Mouse (Mus musculus) hindbrain, embryonic 12.5 days (tissue): ENCODE results near the gene Crip1. TPM values are rescaled to one million over a fixed set of nuclear protein-coding genes. Genes with fewer than 3 reads are reported as not detected.
A peak's percentile ranks its signal among the peaks of the same experiment; 100 is the strongest.

Experiments used
- ATAC-seq: fragments of 200-750 bp; cut with Nextera tagmentation; 2 replicates; pipeline ENCODE4 v1.8.0; 2017; ENCODE audit warnings: moderate TSS enrichment; ENCODE audit not compliant: low FRiP score
- H3K27ac ChIP-seq: fragments of 300-500 bp; sonication (generic); 2 replicates; pipeline ENCODE4 v1.5.1; 2016; ENCODE audit warnings: mild to moderate bottlenecking
- H3K27me3 ChIP-seq: fragments of 300-500 bp; sonication (generic); 2 replicates; pipeline ENCODE4 v1.6.1; 2016; ENCODE audit warnings: mild to moderate bottlenecking
- H3K36me3 ChIP-seq: fragments of 300-500 bp; sonication (generic); 2 replicates; pipeline ENCODE4 v1.6.1; 2016; ENCODE audit warnings: mild to moderate bottlenecking
- H3K4me1 ChIP-seq: fragments of 300-500 bp; sonication (generic); 2 replicates; pipeline ENCODE4 v1.6.1; 2016
- H3K4me2 ChIP-seq: fragments of 300-500 bp; sonication (generic); replicated peaks from 2 replicates; pipeline ENCODE4 v1.6.1; 2016; ENCODE audit warnings: mild to moderate bottlenecking
- H3K4me3 ChIP-seq: fragments of 300-500 bp; sonication (generic); 2 replicates; pipeline ENCODE4 v1.5.1; 2016; ENCODE audit warnings: mild to moderate bottlenecking
- H3K9ac ChIP-seq: fragments of 300-500 bp; sonication (generic); 2 replicates; pipeline ENCODE4 v1.6.1; 2016; ENCODE audit warnings: mild to moderate bottlenecking, moderate library complexity
- H3K9me3 ChIP-seq: fragments of 300-500 bp; sonication (generic); replicated peaks from 2 replicates; pipeline ENCODE4 v1.6.1; 2016; ENCODE audit warnings: mild to moderate bottlenecking
- WGBS: fragments of 180-500 bp; shearing (Covaris S2); methylation state at CpG from one replicate; pipeline ENCODE4 v1.1.7; 2016; 5-methylcytosine and 5-hydroxymethylcytosine counted together
- polyA plus RNA-seq: library from polyadenylated mRNA; unstranded; fragments of >200 nt; fragmentation: Nextera tagmentation; extraction: Ambion mirVana; gene quantifications from 2 replicates; pipeline ENCODE4 v1.2.1, GENCODE M21; 2016

Gene Crip1
- polyA plus RNA-seq, result 84.5 and 90.8 TPM in 2 replicates

- H3K27me3 ChIP-seq, result peaks cover 37% of the 10 kb centered on the region
- H3K4me3 ChIP-seq, result peak within 1 kb of the TSS; percentile 9; the same call in 1 of the 2 replicates
- H3K27ac ChIP-seq, result peak within 1 kb of the TSS; percentile 49; the same call in 1 of the 2 replicates
- 9% methylated on average over 45 of the region's 45 CpGs for WGBS
- peak within 1 kb of the TSS; percentile 32 for H3K4me2 ChIP-seq
- peak within 1 kb of the TSS; percentile 33; the same call in 1 of the 2 replicates for H3K9ac ChIP-seq
- ATAC-seq, result no peak; the same call in 1 of the 2 replicates
- peaks cover 49% of the 10 kb centered on the region for H3K4me1 ChIP-seq
- no peaks in the 10 kb centered on the region for H3K9me3 ChIP-seq
- peaks cover 26% of the 10 kb centered on the region for H3K36me3 ChIP-seq
Observed at GRCm38 (mm10) chr12:113146112-113147057, at the start of gene Crip1. TSS of gene Crip1 (plus strand) at chr12:113146316.

- no peaks in the 10 kb centered on the region for H3K36me3 ChIP-seq
- ATAC-seq, result peak; percentile 3; the same call in 1 of the 2 replicates
- H3K4me2 ChIP-seq, result peak overlapping the region; percentile 91
- H3K4me1 ChIP-seq, result peaks cover 33% of the 10 kb centered on the region
- no peaks in the 10 kb centered on the region for H3K9me3 ChIP-seq
- 86% methylated on average over 5 of the region's 5 CpGs for WGBS
- H3K27me3 ChIP-seq, result no peaks in the 10 kb centered on the region
- peak overlapping the region; percentile 98; the same call in 1 of the 2 replicates for H3K4me3 ChIP-seq
- no peak overlapping the region for H3K27ac ChIP-seq
- H3K9ac ChIP-seq, result peak overlapping the region; percentile 99
Observed at GRCm38 (mm10) chr12:113097040-113097439, 49.1 kb upstream of the Crip1 start.

GRCm38 (mm10) chr12:113097749-113098281 lies 48.3 kb upstream of the Crip1 start, which contains the start of gene Mta1:
TSS of gene Mta1 (plus strand) at chr12:113098278.
- Histone ChIP-seq H3K9me3 (no peaks in the 10 kb centered on the region), H3K27me3 (no peaks in the 10 kb centered on the region), H3K4me2 (peak within 1 kb of the TSS; percentile 95), H3K9ac (peak within 1 kb of the TSS; percentile 99), H3K4me1 (peaks cover 36% of the 10 kb centered on the region), H3K27ac (peak within 1 kb of the TSS; percentile 81), H3K4me3 (peak within 1 kb of the TSS; percentile 98), H3K36me3 (no peaks in the 10 kb centered on the region)
- WGBS, result 1% methylated on average over 17 of the region's 53 CpGs
- ATAC-seq, result peak; percentile 65

- Histone ChIP-seq H3K4me3 (peak overlapping the region; percentile 98), H3K36me3 (no peaks in the 10 kb centered on the region), H3K4me2 (peak overlapping the region; percentile 95), H3K9me3 (no peaks in the 10 kb centered on the region), H3K27ac (peak overlapping the region; percentile 81), H3K4me1 (peaks cover 43% of the 10 kb centered on the region), H3K27me3 (no peaks in the 10 kb centered on the region), H3K9ac (peak overlapping the region; percentile 99)
- ATAC-seq, result peak; percentile 28; the same call in 1 of the 2 replicates
- WGBS, result 0% methylated on average over 30 of the region's 60 CpGs
Observed at GRCm38 (mm10) chr12:113098530-113099151, 47.5 kb upstream of the Crip1 start.

GRCm38 (mm10) chr12:113099470-113100237 lies 46.5 kb upstream of the Crip1 start:
- WGBS, result 31% methylated on average over 6 of the region's 6 CpGs

GRCm38 (mm10) chr12:113100448-113101076 lies 45.6 kb upstream of the Crip1 start:
- 0 out of 2 replicates have a peak overlapping the region, but pooled peaks have one; percentile 95 for H3K4me2 ChIP-seq
- H3K9ac ChIP-seq, result peak overlapping the region; percentile 99; the same call in 1 of the 2 replicates
- peaks cover 49% of the 10 kb centered on the region for H3K4me1 ChIP-seq
- H3K27me3 ChIP-seq, result no peaks in the 10 kb centered on the region
- ATAC-seq, result no peak
- 71% methylated on average over 5 of the region's 5 CpGs for WGBS
- H3K36me3 ChIP-seq, result 0 out of 2 replicates have a peak, but pooled peaks cover 4% of the 10 kb centered on the region
- peak overlapping the region; percentile 12; the same call in 1 of the 2 replicates for H3K27ac ChIP-seq
- H3K4me3 ChIP-seq, result no peak overlapping the region
- H3K9me3 ChIP-seq, result no peaks in the 10 kb centered on the region

More at GRCm38 (mm10) chr12:113099470-113100237, 46.5 kb upstream of the Crip1 start:
- H3K9me3 ChIP-seq, result no peaks in the 10 kb centered on the region
- peak overlapping the region; percentile 95 for H3K4me2 ChIP-seq
- H3K4me3 ChIP-seq, result peak overlapping the region; percentile 98
- H3K4me1 ChIP-seq, result peaks cover 49% of the 10 kb centered on the region
- peak overlapping the region; percentile 99 for H3K9ac ChIP-seq
- ATAC-seq, result no peak
- no peaks in the 10 kb centered on the region for H3K36me3 ChIP-seq
- H3K27me3 ChIP-seq, result no peaks in the 10 kb centered on the region
- no peak overlapping the region; the same call in none of the 2 replicates for H3K27ac ChIP-seq

- Histone ChIP-seq H3K4me3 (no peak overlapping the region), H3K9ac (no peak overlapping the region), H3K27me3 (no peaks in the 10 kb centered on the region), H3K9me3 (no peaks in the 10 kb centered on the region), H3K4me1 (peaks cover 49% of the 10 kb centered on the region), H3K27ac (no peak overlapping the region), H3K36me3 (0 out of 2 replicates have a peak, but pooled peaks cover 4% of the 10 kb centered on the region), H3K4me2 (no peak overlapping the region)
- 82% methylated on average over 9 of the region's 9 CpGs for WGBS
- no peak for ATAC-seq
Observed at GRCm38 (mm10) chr12:113101251-113101960, 44.7 kb upstream of the Crip1 start.

- H3K4me3 ChIP-seq, result no peak overlapping the region
- 66% methylated on average over 6 of the region's 6 CpGs for WGBS
- no peaks in the 10 kb centered on the region for H3K27me3 ChIP-seq
- H3K4me2 ChIP-seq, result no peak overlapping the region
- H3K9me3 ChIP-seq, result no peaks in the 10 kb centered on the region
- H3K27ac ChIP-seq, result 0 out of 2 replicates have a peak overlapping the region, but pooled peaks have one; percentile 30
- H3K4me1 ChIP-seq, result peaks cover 50% of the 10 kb centered on the region
- no peak for ATAC-seq
- H3K36me3 ChIP-seq, result 0 out of 2 replicates have a peak, but pooled peaks cover 4% of the 10 kb centered on the region
- H3K9ac ChIP-seq, result no peak overlapping the region
Observed at GRCm38 (mm10) chr12:113102461-113102860, 43.7 kb upstream of the Crip1 start.

GRCm38 (mm10) chr12:113103846-113104451 lies 42.2 kb upstream of the Crip1 start:
- Histone ChIP-seq H3K4me1 (peaks cover 44% of the 10 kb centered on the region), H3K27ac (no peak overlapping the region), H3K4me2 (no peak overlapping the region), H3K4me3 (no peak overlapping the region), H3K36me3 (0 out of 2 replicates have a peak, but pooled peaks cover 4% of the 10 kb centered on the region), H3K27me3 (no peaks in the 10 kb centered on the region), H3K9me3 (no peaks in the 10 kb centered on the region), H3K9ac (no peak overlapping the region)
- ATAC-seq, result no peak
- WGBS, result 79% methylated on average over 8 of the region's 8 CpGs

GRCm38 (mm10) chr12:113106386-113106785 lies 39.7 kb upstream of the Crip1 start:
- Histone ChIP-seq H3K36me3 (0 out of 2 replicates have a peak, but pooled peaks cover 4% of the 10 kb centered on the region), H3K9ac (no peak overlapping the region), H3K9me3 (no peaks in the 10 kb centered on the region), H3K4me3 (no peak overlapping the region), H3K4me2 (no peak overlapping the region), H3K27me3 (no peaks in the 10 kb centered on the region), H3K27ac (no peak overlapping the region), H3K4me1 (peaks cover 24% of the 10 kb centered on the region)
- no peak for ATAC-seq
- WGBS, result 91% methylated on average over 6 of the region's 6 CpGs
